Mouse (Mus musculus): ENCODE data around the gene Xpnpep1. TPM values are rescaled to one million over a fixed set of nuclear protein-coding genes. Genes with fewer than 3 reads are reported as not detected.

Xpnpep1 gene
- polyA plus RNA-seq (2014; fragmentation: Illumina TruSeq; extraction: RNeasy Lipid Tissue Mini Kit (QIAGEN cat#74804)) = 20.2 TPM

DNA sequence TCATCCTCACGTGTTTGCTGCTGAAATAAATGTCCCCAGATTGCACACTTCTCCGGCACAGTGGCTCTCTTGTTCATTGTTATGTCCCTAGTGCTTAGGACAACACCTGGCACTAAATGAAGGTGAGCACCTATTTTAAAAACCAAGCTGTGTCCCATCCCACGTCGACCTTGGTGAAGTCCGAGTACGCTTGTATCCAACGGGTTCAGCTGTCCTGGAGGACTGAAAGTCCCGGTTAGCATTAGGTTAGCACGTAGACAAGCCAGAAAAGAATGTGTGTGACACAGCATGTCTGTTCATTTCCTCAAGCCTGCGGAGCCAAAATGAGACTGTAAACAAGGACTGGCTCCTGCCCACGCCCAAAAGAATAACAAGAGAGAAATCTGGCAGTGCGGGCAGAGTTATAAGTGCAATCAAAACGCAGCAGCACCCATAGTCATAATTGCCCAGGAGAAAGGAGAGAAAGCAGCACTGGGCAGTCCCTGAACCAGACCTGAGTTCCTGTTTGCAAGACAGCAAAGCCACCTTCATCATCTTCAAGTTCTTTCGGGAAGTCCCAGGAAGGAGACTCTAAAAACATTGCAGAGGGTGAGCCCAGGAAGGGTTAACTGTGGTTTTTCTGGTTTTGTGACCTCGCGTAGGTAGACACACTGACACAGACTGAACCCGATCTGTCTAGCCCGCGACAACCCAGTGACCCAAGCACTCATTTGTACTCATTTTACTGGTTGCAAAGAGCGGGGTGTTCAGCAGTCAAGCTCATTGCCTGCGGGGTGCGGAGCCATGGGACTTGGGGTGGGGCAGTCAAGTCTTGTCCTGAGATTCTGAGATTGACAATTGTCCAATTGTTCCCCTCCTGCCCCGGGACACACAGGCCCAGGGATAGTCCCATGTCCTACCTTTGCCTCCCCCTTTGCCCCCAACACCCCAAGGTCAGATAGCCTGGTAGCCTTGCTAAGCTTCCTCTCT is at the start of gene Xpnpep1:
Xpnpep1 (minus strand) TSS at position 51 of the 969 bp plus-strand sequence.

Other genes with a start within 250 kb of the Xpnpep1 start
- gene Add3, start 100.2 kb upstream of the Xpnpep1 start, polyA plus RNA-seq (2014; fragmentation: Illumina TruSeq; extraction: RNeasy Lipid Tissue Mini Kit (QIAGEN cat#74804)) = 83.6 TPM